Mouse (Mus musculus): ENCODE results near the gene Gm5105. TPM values are rescaled to one million over a fixed set of nuclear protein-coding genes. Genes with fewer than 3 reads are reported as not detected.

Gene Gm5105
- total and polyA plus RNA-seq, 3 experiments, result not detected

- H3K4me3 ChIP-seq (ENCODE audit: control insufficient read depth in 1 of 2, insufficient read depth in 1 of 2, low read depth in 2 of 2, low read length in 2 of 2), result no peak overlapping the region
- H3K27me3 ChIP-seq (ENCODE audit: control insufficient read depth in 1 of 2, insufficient read depth in 2 of 2, low read length in 2 of 2), result peaks cover 0 to 2% of the 10 kb centered on the region in 2 experiments; a peak in 2 of 4 replicates
- H3K9me3 ChIP-seq (replicated peaks; ENCODE audit: insufficient read depth, low read length), result no peaks in the 10 kb centered on the region
- no peaks in the 10 kb centered on the region for H3K4me1 ChIP-seq (ENCODE audit: control insufficient read depth in 1 of 2, insufficient read depth in 2 of 2, low read length in 2 of 2)
- no peak overlapping the region for H3K9ac ChIP-seq (ENCODE audit: control insufficient read depth, low read depth, low read length, poor library complexity, severe bottlenecking)
- no peak for TF ChIP-seq TBP (IDR thresholded peaks at IDR 0.05; ENCODE audit: low read depth, low read length)
- no peak for TF ChIP-seq SIN3A (IDR thresholded peaks at IDR 0.05; ENCODE audit: low read length)
- TF ChIP-seq MYB (IDR thresholded peaks at IDR 0.05; ENCODE audit: low read depth, low read length), result no peak
- TF ChIP-seq CHD2 (IDR thresholded peaks at IDR 0.05; ENCODE audit: low read length), result no peak
- TF ChIP-seq EP300 (IDR thresholded peaks at IDR 0.05; ENCODE audit: low read depth in 1 of 2, low read length in 2 of 2), result no peak
- TF ChIP-seq ETS1 (IDR thresholded peaks at IDR 0.05; ENCODE audit: low read depth, low read length), result no peak
- H3K79me2 ChIP-seq (ENCODE audit: control insufficient read depth, insufficient read depth, low read length, poor library complexity), result no peaks in the 10 kb centered on the region
- H3K36me3 ChIP-seq (ENCODE audit: control insufficient read depth in 1 of 2, insufficient read depth in 2 of 2, low read length in 2 of 2), result no peaks in the 10 kb centered on the region
- no peak for DNase-seq (ENCODE audit: low read depth, low spot score)
- no peak overlapping the region for H3K27ac ChIP-seq (ENCODE audit: control insufficient read depth, low read depth, low read length)
Measured at GRCm38 (mm10) chr3:138049555-138049954, 17.6 kb downstream of the Gm5105 start.

- H3K9me3 ChIP-seq (replicated peaks; ENCODE audit: insufficient read depth, low read length), result no peaks in the 10 kb centered on the region
- DNase-seq (ENCODE audit: low read depth, low spot score), result no peak
- TF ChIP-seq NRF1 (IDR thresholded peaks at IDR 0.05; ENCODE audit: insufficient read depth, low read depth, low read length, poor library complexity, severe bottlenecking), result no peak
- no peak for TF ChIP-seq SMC3 (IDR thresholded peaks at IDR 0.05; ENCODE audit: low read depth, low read length)
- no peak for TF ChIP-seq ELF1 (IDR thresholded peaks at IDR 0.05; ENCODE audit: low read depth, low read length)
- TF ChIP-seq CHD1 (IDR thresholded peaks at IDR 0.05; ENCODE audit: low read depth, low read length), result no peak
- no peak for TF ChIP-seq HCFC1 (IDR thresholded peaks at IDR 0.05; ENCODE audit: low read depth, low read length)
- no peak for TF ChIP-seq POLR2AphosphoS5 (IDR thresholded peaks at IDR 0.05; ENCODE audit: borderline replicate concordance, low read depth, low read length)
- no peak for TF ChIP-seq NELFE (IDR thresholded peaks at IDR 0.05; ENCODE audit: low read depth, low read length)
- TF ChIP-seq TCF12 (IDR thresholded peaks at IDR 0.05; ENCODE audit: low read depth, low read length), result no peak
- no peak for TF ChIP-seq MEF2A (IDR thresholded peaks at IDR 0.05; ENCODE audit: extremely low read depth, insufficient replicate concordance, low read depth, low read length, poor library complexity, severe bottlenecking)
- TF ChIP-seq UBTF (IDR thresholded peaks at IDR 0.05; ENCODE audit: borderline replicate concordance, insufficient read depth, low read depth, low read length), result no peak
- TF ChIP-seq RAD21 (IDR thresholded peaks at IDR 0.05; ENCODE audit: low read depth, low read length), result no peak
- TF ChIP-seq GATA1 (IDR thresholded peaks at IDR 0.05; ENCODE audit: low read depth, low read length), result no peak
- TF ChIP-seq CTCF (IDR thresholded peaks at IDR 0.05 in 2 of 3, conservative IDR thresholded peaks at IDR 0.05 in 1 of 3; ENCODE audit: control insufficient read depth in 1 of 3, insufficient read depth in 1 of 3, low read depth in 2 of 3, low read length in 3 of 3, poor library complexity in 1 of 3, severe bottlenecking in 1 of 3), result no peak
- TF ChIP-seq JUND (IDR thresholded peaks at IDR 0.05; ENCODE audit: low read depth, low read length), result no peak
- H3K27me3 ChIP-seq (ENCODE audit: control insufficient read depth in 1 of 2, insufficient read depth in 2 of 2, low read length in 2 of 2), result no peaks in the 10 kb centered on the region
- no peak overlapping the region for H3K27ac ChIP-seq (ENCODE audit: control insufficient read depth, low read depth, low read length)
- no peaks in the 10 kb centered on the region for H3K36me3 ChIP-seq (ENCODE audit: control insufficient read depth in 1 of 2, insufficient read depth in 2 of 2, low read length in 2 of 2)
- no peak overlapping the region for H3K9ac ChIP-seq (ENCODE audit: control insufficient read depth, low read depth, low read length, poor library complexity, severe bottlenecking)
- no peak overlapping the region for H3K4me3 ChIP-seq (ENCODE audit: control insufficient read depth in 1 of 2, insufficient read depth in 1 of 2, low read depth in 2 of 2, low read length in 2 of 2)
- no peaks in the 10 kb centered on the region for H3K79me2 ChIP-seq (ENCODE audit: control insufficient read depth, insufficient read depth, low read length, poor library complexity)
- H3K4me1 ChIP-seq (ENCODE audit: control insufficient read depth in 1 of 2, insufficient read depth in 2 of 2, low read length in 2 of 2), result no peaks in the 10 kb centered on the region
Measured at GRCm38 (mm10) chr3:138043316-138043715, 23.9 kb downstream of the Gm5105 start.

All from MEL (cell line).